Mouse (Mus musculus): ENCODE data around the gene Aif1. TPM values are rescaled to one million over a fixed set of nuclear protein-coding genes. Genes with fewer than 3 reads are reported as not detected.

Gene Aif1
- polyA plus RNA-seq, 1 experiment: 2.6 TPM

GRCm38 (mm10) chr17:35189186-35189585, 13.3 kb upstream of the Aif1 start:
- Histone ChIP-seq H3K36me3 (ENCODE audit: control insufficient read depth, insufficient read depth, low read length) (no peaks in the 10 kb centered on the region), H3K4me3 (ENCODE audit: insufficient read depth, low read depth, low read length) (no peak overlapping the region), H3K27me3 (replicated peaks; ENCODE audit: control insufficient read depth, insufficient read depth, low read length) (no peaks in the 10 kb centered on the region), H3K4me1 (ENCODE audit: control insufficient read depth, insufficient read depth, low read length) (no peaks in the 10 kb centered on the region), H3K27ac (ENCODE audit: insufficient read depth, low read depth, low read length) (no peak overlapping the region)
- no peak for DNase-seq
- TF ChIP-seq CTCF (conservative IDR thresholded peaks at IDR 0.05; ENCODE audit: insufficient read depth, insufficient read length, low read depth, low read length): no peak
- TF ChIP-seq POLR2A (IDR thresholded peaks at IDR 0.05; ENCODE audit: low read depth, low read length): no peak
- 68% methylated on average over 1 of the region's 1 CpGs for WGBS

DNA sequence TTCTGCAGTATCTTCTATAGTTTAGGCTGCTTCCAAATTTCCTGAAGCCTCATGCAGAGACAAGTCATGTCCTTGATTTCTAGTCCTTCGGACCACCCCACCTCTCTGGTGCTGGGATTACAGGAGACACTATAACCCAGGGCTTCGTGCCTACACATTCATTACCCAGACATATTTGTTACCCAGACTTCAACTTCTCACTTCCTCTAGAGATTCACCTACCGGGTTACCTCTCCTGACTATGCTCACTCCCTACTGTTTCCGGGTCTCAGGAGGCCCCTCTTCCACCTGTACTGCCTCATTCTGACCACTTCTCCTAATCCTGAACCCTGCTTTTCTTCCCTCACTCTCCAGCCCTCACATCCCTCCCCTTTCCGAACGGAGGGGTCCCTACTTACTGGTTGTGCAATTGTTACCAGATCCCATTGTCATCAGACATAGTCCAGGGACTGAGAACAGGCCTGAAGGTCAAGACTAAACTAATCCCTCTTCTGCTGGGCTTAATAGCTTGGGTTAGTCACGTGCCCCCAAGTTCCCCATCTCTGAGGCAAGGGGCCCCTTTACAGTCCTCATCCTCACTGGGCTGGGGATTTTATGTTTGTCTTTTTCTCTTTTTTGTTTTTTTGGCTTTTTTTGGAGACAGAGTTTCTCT, 12.2 kb upstream of the Aif1 start, which contains the start of gene Lst1:
Gene Lst1, minus strand, starts transcription at position 481 of the 652 bp plus-strand sequence.
- Histone ChIP-seq H3K4me1 (ENCODE audit: control insufficient read depth, insufficient read depth, low read length) (no peaks in the 10 kb centered on the region), H3K4me3 (ENCODE audit: insufficient read depth, low read depth, low read length) (no peak within 1 kb of the TSS), H3K36me3 (ENCODE audit: control insufficient read depth, insufficient read depth, low read length) (no peaks in the 10 kb centered on the region), H3K27me3 (replicated peaks; ENCODE audit: control insufficient read depth, insufficient read depth, low read length) (no peaks in the 10 kb centered on the region), H3K27ac (ENCODE audit: insufficient read depth, low read depth, low read length) (no peak within 1 kb of the TSS)
- 80% methylated on average over 7 of the region's 7 CpGs for WGBS
- no peak for DNase-seq
- TF ChIP-seq POLR2A (IDR thresholded peaks at IDR 0.05; ENCODE audit: low read depth, low read length) (no peak), CTCF (conservative IDR thresholded peaks at IDR 0.05; ENCODE audit: insufficient read depth, insufficient read length, low read depth, low read length) (no peak)

GRCm38 (mm10) chr17:35187345-35187744, 11.5 kb upstream of the Aif1 start:
- no peak for TF ChIP-seq CTCF (conservative IDR thresholded peaks at IDR 0.05; ENCODE audit: insufficient read depth, insufficient read length, low read depth, low read length)
- TF ChIP-seq POLR2A (IDR thresholded peaks at IDR 0.05; ENCODE audit: low read depth, low read length): no peak
- H3K4me1 ChIP-seq (ENCODE audit: control insufficient read depth, insufficient read depth, low read length): no peaks in the 10 kb centered on the region
- no peaks in the 10 kb centered on the region for H3K36me3 ChIP-seq (ENCODE audit: control insufficient read depth, insufficient read depth, low read length)
- no peaks in the 10 kb centered on the region for H3K27me3 ChIP-seq (replicated peaks; ENCODE audit: control insufficient read depth, insufficient read depth, low read length)
- DNase-seq: no peak
- 63% methylated on average over 4 of the region's 4 CpGs for WGBS
- no peak overlapping the region for H3K4me3 ChIP-seq (ENCODE audit: insufficient read depth, low read depth, low read length)
- no peak overlapping the region for H3K27ac ChIP-seq (ENCODE audit: insufficient read depth, low read depth, low read length)

DNA sequence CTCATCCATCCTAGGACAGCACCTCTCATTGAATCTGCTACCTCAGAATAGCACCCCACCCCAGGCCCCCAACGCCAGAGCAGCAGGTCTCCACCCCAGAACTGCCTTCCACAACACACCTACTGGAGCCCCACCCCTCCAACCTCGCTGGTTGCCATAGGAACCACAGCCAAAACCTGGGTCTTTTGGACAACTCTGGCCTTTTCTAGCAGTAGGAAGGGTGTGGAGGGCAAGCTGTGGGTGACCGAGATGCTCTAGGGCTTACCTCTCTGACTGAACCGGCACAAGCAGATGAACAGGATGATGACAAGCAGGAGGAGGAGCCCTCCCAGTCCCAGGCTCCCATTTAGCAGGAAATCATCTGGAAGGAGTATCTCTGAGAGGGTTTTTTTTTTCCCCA, 10.8 kb upstream of the Aif1 start:
- TF ChIP-seq POLR2A (IDR thresholded peaks at IDR 0.05; ENCODE audit: low read depth, low read length): no peak
- no peak for TF ChIP-seq CTCF (conservative IDR thresholded peaks at IDR 0.05; ENCODE audit: insufficient read depth, insufficient read length, low read depth, low read length)
- no peaks in the 10 kb centered on the region for H3K27me3 ChIP-seq (replicated peaks; ENCODE audit: control insufficient read depth, insufficient read depth, low read length)
- no peak overlapping the region for H3K27ac ChIP-seq (ENCODE audit: insufficient read depth, low read depth, low read length)
- peak overlapping the region; percentile 42; the same call in 1 of the 2 replicates for H3K4me3 ChIP-seq (ENCODE audit: insufficient read depth, low read depth, low read length)
- no peaks in the 10 kb centered on the region for H3K36me3 ChIP-seq (ENCODE audit: control insufficient read depth, insufficient read depth, low read length)
- 6% methylated on average over 4 of the region's 4 CpGs for WGBS
- no peak for DNase-seq
- no peaks in the 10 kb centered on the region for H3K4me1 ChIP-seq (ENCODE audit: control insufficient read depth, insufficient read depth, low read length)

- DNase-seq: peak; percentile 76
- Histone ChIP-seq H3K4me3 (ENCODE audit: insufficient read depth, low read depth, low read length) (peak overlapping the region; percentile 42), H3K4me1 (ENCODE audit: control insufficient read depth, insufficient read depth, low read length) (no peaks in the 10 kb centered on the region), H3K27me3 (replicated peaks; ENCODE audit: control insufficient read depth, insufficient read depth, low read length) (no peaks in the 10 kb centered on the region), H3K27ac (ENCODE audit: insufficient read depth, low read depth, low read length) (peak overlapping the region; percentile 15; the same call in 1 of the 2 replicates), H3K36me3 (ENCODE audit: control insufficient read depth, insufficient read depth, low read length) (no peaks in the 10 kb centered on the region)
- TF ChIP-seq CTCF (conservative IDR thresholded peaks at IDR 0.05; ENCODE audit: insufficient read depth, insufficient read length, low read depth, low read length): no peak
- no peak for TF ChIP-seq POLR2A (IDR thresholded peaks at IDR 0.05; ENCODE audit: low read depth, low read length)
- WGBS: 7% methylated on average over 16 of the region's 18 CpGs
Measured at GRCm38 (mm10) chr17:35185639-35186611, 10.1 kb upstream of the Aif1 start.

DNA sequence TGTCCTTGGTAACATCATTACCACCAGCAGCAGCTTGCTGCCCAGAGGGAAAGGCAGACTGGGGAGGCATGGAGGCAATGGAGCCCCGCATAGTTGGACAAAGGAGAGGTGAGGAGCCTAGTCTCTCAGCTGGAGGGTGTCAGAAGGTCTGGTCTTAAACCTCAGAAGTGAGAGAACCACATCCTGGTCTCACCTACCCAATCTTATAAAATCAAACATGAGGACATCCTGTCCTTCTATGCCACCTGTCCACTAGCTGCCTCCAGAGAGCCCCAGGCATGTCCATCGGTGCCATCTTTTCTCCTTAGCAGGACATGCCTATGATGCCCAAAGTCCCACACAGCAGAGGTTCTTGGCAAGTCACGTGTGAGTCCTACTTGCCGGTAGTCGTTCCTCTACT, 4.2 kb upstream of the Aif1 start:
- no peak overlapping the region for H3K4me3 ChIP-seq (ENCODE audit: insufficient read depth, low read depth, low read length)
- H3K27ac ChIP-seq (ENCODE audit: insufficient read depth, low read depth, low read length): no peak overlapping the region
- no peaks in the 10 kb centered on the region for H3K36me3 ChIP-seq (ENCODE audit: control insufficient read depth, insufficient read depth, low read length)
- H3K4me1 ChIP-seq (ENCODE audit: control insufficient read depth, insufficient read depth, low read length): no peaks in the 10 kb centered on the region
- TF ChIP-seq CTCF (conservative IDR thresholded peaks at IDR 0.05; ENCODE audit: insufficient read depth, insufficient read length, low read depth, low read length) (no peak), POLR2A (IDR thresholded peaks at IDR 0.05; ENCODE audit: low read depth, low read length) (no peak)
- no peak for DNase-seq
- WGBS: 88% methylated on average over 5 of the region's 5 CpGs
- H3K27me3 ChIP-seq (replicated peaks; ENCODE audit: control insufficient read depth, insufficient read depth, low read length): no peaks in the 10 kb centered on the region

DNA sequence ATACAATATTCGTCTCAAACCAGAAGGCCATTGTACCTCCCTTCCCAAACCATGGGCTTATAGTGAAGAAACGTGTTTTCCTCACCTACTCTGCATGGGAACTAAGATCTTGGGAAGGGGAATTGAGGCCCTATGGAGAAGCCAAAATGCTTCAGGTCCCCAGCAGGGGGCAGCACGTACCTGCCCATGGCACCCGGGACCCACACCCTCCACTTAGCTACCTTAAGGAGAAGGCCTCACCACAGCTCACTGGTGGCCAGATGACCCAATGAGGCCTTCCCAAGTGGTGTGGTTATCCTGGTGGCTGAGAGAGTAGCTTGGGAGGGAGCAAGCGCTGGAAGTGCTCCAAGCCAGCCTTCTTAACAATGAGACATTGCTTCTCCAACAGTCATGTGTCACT, 2.7 kb upstream of the Aif1 start:
- no peak overlapping the region for H3K27ac ChIP-seq (ENCODE audit: insufficient read depth, low read depth, low read length)
- 17% methylated on average over 5 of the region's 5 CpGs for WGBS
- peak; percentile 77 for DNase-seq

More for the DNA sequence above, 2.7 kb upstream of the Aif1 start:
- Histone ChIP-seq H3K4me3 (ENCODE audit: insufficient read depth, low read depth, low read length) (no peak overlapping the region), H3K4me1 (ENCODE audit: control insufficient read depth, insufficient read depth, low read length) (0 out of 2 replicates have a peak, but pooled peaks cover 3% of the 10 kb centered on the region), H3K36me3 (ENCODE audit: control insufficient read depth, insufficient read depth, low read length) (no peaks in the 10 kb centered on the region), H3K27me3 (replicated peaks; ENCODE audit: control insufficient read depth, insufficient read depth, low read length) (no peaks in the 10 kb centered on the region)
- TF ChIP-seq CTCF (conservative IDR thresholded peaks at IDR 0.05; ENCODE audit: insufficient read depth, insufficient read length, low read depth, low read length) (peak; percentile 97), POLR2A (IDR thresholded peaks at IDR 0.05; ENCODE audit: low read depth, low read length) (no peak)
